Mouse (Mus musculus) lung, embryonic 16.5 days (tissue): ENCODE results near the gene Hbq1b. TPM values are rescaled to one million over a fixed set of nuclear protein-coding genes. Genes with fewer than 3 reads are reported as not detected.
A peak's percentile ranks its signal among the peaks of the same experiment; 100 is the strongest.

Source experiments
- ATAC-seq: fragments of 200-750 bp; cut with Nextera tagmentation; 2 replicates; pipeline ENCODE4 v1.8.0; 2017; ENCODE audit warnings: low read depth, mild to moderate bottlenecking, moderate library complexity
- H3K27ac ChIP-seq: fragments of 300-500 bp; sonication (generic); 2 replicates; pipeline ENCODE4 v1.5.1; 2014; ENCODE audit warnings: mild to moderate bottlenecking, control low read depth, low read length
- H3K27me3 ChIP-seq: fragments of 300-500 bp; sonication (generic); 2 replicates; pipeline ENCODE4 v1.6.1; 2014; ENCODE audit warnings: low read depth, low read length, mixed read lengths; ENCODE audit not compliant: control insufficient read depth, insufficient read depth
- H3K36me3 ChIP-seq: fragments of 300-500 bp; sonication (generic); 2 replicates; pipeline ENCODE4 v1.6.1; 2014; ENCODE audit warnings: low read length; ENCODE audit not compliant: control insufficient read depth, insufficient read depth
- H3K4me1 ChIP-seq: fragments of 300-500 bp; sonication (generic); replicated peaks from 2 replicates; pipeline ENCODE4 v1.6.1; 2014; ENCODE audit warnings: low read length, mixed read lengths; ENCODE audit not compliant: control insufficient read depth, insufficient read depth
- H3K4me2 ChIP-seq: fragments of 300-500 bp; sonication (generic); 2 replicates; pipeline ENCODE4 v1.6.1; 2014; ENCODE audit warnings: low read depth, low read length, control low read depth
- H3K4me3 ChIP-seq: fragments of 300-500 bp; sonication (generic); 2 replicates; pipeline ENCODE4 v1.5.1; 2014; ENCODE audit warnings: mild to moderate bottlenecking, low read length, control low read depth
- H3K9ac ChIP-seq: fragments of 300-500 bp; sonication (generic); 2 replicates; pipeline ENCODE4 v1.6.1; 2014; ENCODE audit warnings: low read length, control low read depth
- H3K9me3 ChIP-seq: fragments of 300-500 bp; sonication (generic); 2 replicates; pipeline ENCODE4 v1.6.1; 2016; ENCODE audit warnings: low read length; ENCODE audit not compliant: control insufficient read depth
- WGBS: fragments of 180-500 bp; shearing (Covaris S2); extraction: QIAGEN DNeasy Blood & Tissue Kit; methylation state at CpG from one replicate; pipeline ENCODE4 v1.1.7; 2014; 5-methylcytosine and 5-hydroxymethylcytosine counted together
- polyA plus RNA-seq: library from polyadenylated mRNA; unstranded; fragments of >200 nt; fragmentation: Nextera tagmentation; extraction: Ambion mirVana; gene quantifications from 2 replicates; pipeline ENCODE4 v1.2.1, GENCODE M21; 2015

The Hbq1b gene
- polyA plus RNA-seq, 1 experiment from 2014 or later = 1.8 TPM

- H3K9me3 ChIP-seq = no peaks in the 10 kb centered on the region
- H3K27ac ChIP-seq = no peak overlapping the region
- H3K4me1 ChIP-seq = no peaks in the 10 kb centered on the region
- H3K9ac ChIP-seq = no peak overlapping the region
- no peak overlapping the region for H3K4me3 ChIP-seq
- no peaks in the 10 kb centered on the region for H3K36me3 ChIP-seq
- ATAC-seq = no peak
- no peak overlapping the region for H3K4me2 ChIP-seq
- WGBS = 68% methylated on average over 4 of the region's 4 CpGs
- no peaks in the 10 kb centered on the region for H3K27me3 ChIP-seq
Observed at GRCm38 (mm10) chr11:32309446-32309845, 22.7 kb downstream of the Hbq1b start.

GRCm38 (mm10) chr11:32309928-32310327, 23.2 kb downstream of the Hbq1b start:
- H3K9me3 ChIP-seq = no peaks in the 10 kb centered on the region
- H3K9ac ChIP-seq = no peak overlapping the region
- ATAC-seq = no peak
- no peak overlapping the region for H3K27ac ChIP-seq
- no peaks in the 10 kb centered on the region for H3K27me3 ChIP-seq
- WGBS = 47% methylated on average over 3 of the region's 3 CpGs
- no peak overlapping the region for H3K4me2 ChIP-seq
- H3K36me3 ChIP-seq = no peaks in the 10 kb centered on the region
- H3K4me3 ChIP-seq = no peak overlapping the region
- no peaks in the 10 kb centered on the region for H3K4me1 ChIP-seq

- H3K36me3 ChIP-seq = no peaks in the 10 kb centered on the region
- H3K9me3 ChIP-seq = no peaks in the 10 kb centered on the region
- no peak overlapping the region for H3K9ac ChIP-seq
- no peak overlapping the region for H3K4me2 ChIP-seq
- no peaks in the 10 kb centered on the region for H3K27me3 ChIP-seq
- WGBS = 77% methylated on average over 3 of the region's 3 CpGs
- no peaks in the 10 kb centered on the region for H3K4me1 ChIP-seq
- ATAC-seq = no peak
- no peak overlapping the region for H3K4me3 ChIP-seq
- H3K27ac ChIP-seq = no peak overlapping the region
Observed at GRCm38 (mm10) chr11:32316009-32316408, 29.2 kb downstream of the Hbq1b start.

- WGBS = 59% methylated on average over 11 of the region's 11 CpGs
- no peaks in the 10 kb centered on the region for H3K9me3 ChIP-seq
- no peak; the same call in 1 of the 2 replicates for ATAC-seq
- no peaks in the 10 kb centered on the region; the same call in 1 of the 2 replicates for H3K4me1 ChIP-seq
- no peak overlapping the region for H3K27ac ChIP-seq
- no peaks in the 10 kb centered on the region for H3K36me3 ChIP-seq
- no peak overlapping the region for H3K9ac ChIP-seq
- H3K4me3 ChIP-seq = no peak overlapping the region
- no peak overlapping the region for H3K4me2 ChIP-seq
- no peaks in the 10 kb centered on the region for H3K27me3 ChIP-seq
Observed at GRCm38 (mm10) chr11:32320507-32321195, 33.9 kb downstream of the Hbq1b start.

DNA sequence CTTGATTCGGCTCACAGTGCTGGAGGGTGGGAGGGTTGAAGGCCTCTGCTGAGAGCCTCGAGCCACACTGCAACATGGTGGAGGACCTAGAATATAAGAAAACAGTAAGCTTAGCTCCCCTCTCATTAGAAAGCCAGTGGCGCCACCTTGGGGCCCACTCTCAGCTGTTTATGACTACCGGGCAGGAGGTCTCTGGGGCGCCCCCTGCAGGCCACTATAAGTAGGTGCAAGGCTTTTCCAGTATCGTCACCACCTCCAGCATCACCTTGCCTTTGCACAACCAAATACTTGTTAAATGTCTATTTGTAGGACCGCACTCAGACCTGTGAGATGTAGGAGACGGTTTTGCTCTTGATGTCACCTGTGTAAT, 34.4 kb downstream of the Hbq1b start:
- Histone ChIP-seq H3K4me1 (no peaks in the 10 kb centered on the region; the same call in 1 of the 2 replicates), H3K9ac (no peak overlapping the region), H3K27ac (no peak overlapping the region), H3K9me3 (no peaks in the 10 kb centered on the region), H3K27me3 (no peaks in the 10 kb centered on the region), H3K4me3 (no peak overlapping the region), H3K36me3 (no peaks in the 10 kb centered on the region), H3K4me2 (no peak overlapping the region)
- 35% methylated on average over 8 of the region's 8 CpGs for WGBS
- 0 out of 2 replicates have a peak, but pooled peaks have one; percentile 29 for ATAC-seq

DNA sequence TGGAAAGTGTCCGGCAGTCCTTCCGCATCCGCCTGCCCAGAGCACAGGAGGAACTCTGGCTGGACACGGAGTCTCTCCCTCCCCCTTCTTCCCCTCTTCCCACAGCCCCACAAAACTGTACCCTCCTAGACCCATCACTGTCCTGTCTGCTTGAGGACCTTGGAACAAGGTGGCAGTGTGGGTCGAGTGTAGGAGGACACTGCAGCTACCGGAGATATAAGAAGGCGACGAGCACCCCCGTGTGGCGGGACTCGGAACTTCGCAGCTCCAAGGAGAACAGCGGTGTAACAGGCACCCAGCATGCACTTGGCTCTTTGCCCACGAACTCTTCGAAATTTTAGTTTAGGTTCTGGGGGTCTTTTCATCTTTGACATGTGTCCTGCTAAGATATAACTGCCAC, 37.8 kb downstream of the Hbq1b start:
- Histone ChIP-seq H3K27me3 (no peaks in the 10 kb centered on the region), H3K9ac (peak overlapping the region; percentile 58), H3K4me3 (peak overlapping the region; percentile 31; the same call in 1 of the 2 replicates), H3K36me3 (no peaks in the 10 kb centered on the region), H3K9me3 (no peaks in the 10 kb centered on the region), H3K4me2 (peak overlapping the region; percentile 55), H3K27ac (no peak overlapping the region), H3K4me1 (no peaks in the 10 kb centered on the region; the same call in 1 of the 2 replicates)
- WGBS = 8% methylated on average over 15 of the region's 15 CpGs
- ATAC-seq = peak; percentile 84

GRCm38 (mm10) chr11:32331075-32331474, 44.3 kb downstream of the Hbq1b start:
- no peak overlapping the region for H3K4me2 ChIP-seq
- no peaks in the 10 kb centered on the region for H3K36me3 ChIP-seq
- WGBS = 56% methylated on average over 6 of the region's 6 CpGs
- H3K27ac ChIP-seq = 0 out of 2 replicates have a peak overlapping the region, but pooled peaks have one; percentile 42
- H3K4me1 ChIP-seq = peaks cover 14% of the 10 kb centered on the region; the same call in 1 of the 2 replicates
- peak; percentile 72 for ATAC-seq
- H3K27me3 ChIP-seq = no peaks in the 10 kb centered on the region
- H3K9ac ChIP-seq = no peak overlapping the region
- no peaks in the 10 kb centered on the region; the same call in 1 of the 2 replicates for H3K9me3 ChIP-seq
- no peak overlapping the region for H3K4me3 ChIP-seq

GRCm38 (mm10) chr11:32331861-32332260, 45.1 kb downstream of the Hbq1b start:
- H3K27ac ChIP-seq = no peak overlapping the region
- H3K4me2 ChIP-seq = no peak overlapping the region
- no peaks in the 10 kb centered on the region for H3K36me3 ChIP-seq
- peaks cover 1% of the 10 kb centered on the region for H3K9me3 ChIP-seq
- H3K4me3 ChIP-seq = no peak overlapping the region
- peak; percentile 58; the same call in 1 of the 2 replicates for ATAC-seq
- H3K4me1 ChIP-seq = peaks cover 14% of the 10 kb centered on the region; the same call in 1 of the 2 replicates
- no peaks in the 10 kb centered on the region for H3K27me3 ChIP-seq
- WGBS = 39% methylated on average over 5 of the region's 5 CpGs
- no peak overlapping the region for H3K9ac ChIP-seq

DNA sequence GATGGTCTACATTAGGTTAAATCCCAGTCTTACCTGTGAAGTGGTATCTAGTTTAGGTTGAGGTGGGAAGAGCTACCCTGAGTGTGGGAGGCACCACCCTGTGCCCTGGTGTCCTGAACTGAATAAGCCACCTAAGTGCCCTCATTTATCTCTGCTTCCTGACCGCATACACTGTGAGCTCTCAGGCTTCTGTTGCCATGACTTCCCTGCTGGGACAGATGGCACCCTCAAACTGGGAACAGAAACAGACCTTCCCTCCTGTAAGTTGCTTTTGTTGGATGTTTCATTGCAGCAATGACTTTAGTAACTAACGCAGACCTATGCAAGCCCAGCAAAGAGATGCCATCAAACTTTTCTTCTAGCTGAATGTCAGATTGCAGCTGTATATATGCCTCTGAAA, 46.5 kb downstream of the Hbq1b start:
- 66% methylated on average over 2 of the region's 2 CpGs for WGBS
- no peak overlapping the region for H3K4me3 ChIP-seq
- H3K9me3 ChIP-seq = peaks cover 5% of the 10 kb centered on the region
- no peak overlapping the region for H3K27ac ChIP-seq
- H3K4me1 ChIP-seq = peaks cover 14% of the 10 kb centered on the region; the same call in 1 of the 2 replicates
- no peaks in the 10 kb centered on the region for H3K27me3 ChIP-seq
- ATAC-seq = no peak
- no peak overlapping the region for H3K4me2 ChIP-seq
- H3K9ac ChIP-seq = no peak overlapping the region
- H3K36me3 ChIP-seq = no peaks in the 10 kb centered on the region
